Mouse (Mus musculus): Measurements from ENCODE around the gene Ucn. TPM values are rescaled to one million over a fixed set of nuclear protein-coding genes. Genes with fewer than 3 reads are reported as not detected.

Ucn gene
- polyA plus RNA-seq, 3 experiments from 2014 or later = not detected

DNA sequence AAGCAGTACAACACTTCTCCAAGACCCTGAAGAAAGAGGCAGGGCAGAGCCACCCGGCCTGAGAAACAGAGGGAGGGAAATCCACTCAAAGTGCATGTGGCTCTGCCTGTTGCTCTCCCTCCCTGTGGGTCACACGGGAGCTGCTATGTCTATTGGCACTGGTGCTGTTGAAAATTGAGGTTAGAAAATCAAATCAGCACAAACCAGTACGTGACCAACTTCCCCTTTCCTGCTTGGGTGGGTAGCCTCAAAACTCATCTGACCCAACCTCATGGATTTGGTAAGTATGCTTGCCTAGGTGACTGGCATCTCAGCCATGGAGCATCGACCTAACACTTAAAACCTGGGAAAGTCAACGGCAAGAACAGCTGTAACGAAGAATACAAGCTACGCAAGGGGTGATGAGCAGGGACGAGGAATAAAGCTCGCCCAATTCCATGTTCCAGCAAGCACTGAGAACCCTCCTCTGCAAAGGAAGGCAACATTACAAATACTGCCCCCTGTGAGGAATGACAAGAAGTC, 32.8 kb downstream of the Ucn start, which contains the start of gene Dnajc5g:
TSS of gene Dnajc5g (plus strand) at position 472 of the 522 bp plus-strand sequence.
- ATAC-seq = no peak

DNA sequence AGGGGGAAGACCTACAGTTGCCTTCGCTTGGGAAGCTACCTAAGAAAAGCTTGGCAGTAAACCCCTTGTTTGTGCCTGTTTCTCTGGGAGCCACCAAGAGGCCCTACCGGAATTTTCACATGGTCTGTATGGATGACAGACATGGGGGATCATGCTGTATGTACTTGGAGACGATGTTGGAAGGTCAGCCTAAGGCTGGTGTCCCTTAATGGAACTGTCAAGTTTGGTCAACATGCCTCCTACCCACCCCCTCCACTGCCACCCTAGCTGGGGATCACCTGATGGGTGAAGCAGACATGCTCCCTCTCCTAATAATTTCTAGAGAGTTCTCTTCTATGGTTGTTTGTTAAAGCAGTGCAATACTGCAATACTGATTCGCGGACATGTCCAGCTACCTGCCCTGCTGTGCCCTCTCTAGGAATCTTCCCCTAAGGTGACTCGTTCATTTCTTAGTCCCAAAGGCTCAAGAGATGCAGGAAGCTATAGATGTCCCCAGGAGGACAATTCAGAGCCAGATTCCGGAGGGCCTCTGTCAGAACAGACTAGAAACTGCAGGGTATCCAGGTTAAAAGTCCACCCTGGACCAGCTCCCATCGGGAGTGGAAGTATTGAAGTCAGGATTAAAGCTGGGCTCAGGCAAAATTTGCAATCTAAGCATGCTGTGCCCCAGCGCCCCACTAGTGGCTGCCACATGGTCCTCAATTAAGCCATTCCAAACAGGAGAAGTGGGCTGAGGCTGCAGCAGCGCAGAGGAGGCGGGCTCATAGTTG, 42.7 kb downstream of the Ucn start:
- ATAC-seq = no peak

DNA sequence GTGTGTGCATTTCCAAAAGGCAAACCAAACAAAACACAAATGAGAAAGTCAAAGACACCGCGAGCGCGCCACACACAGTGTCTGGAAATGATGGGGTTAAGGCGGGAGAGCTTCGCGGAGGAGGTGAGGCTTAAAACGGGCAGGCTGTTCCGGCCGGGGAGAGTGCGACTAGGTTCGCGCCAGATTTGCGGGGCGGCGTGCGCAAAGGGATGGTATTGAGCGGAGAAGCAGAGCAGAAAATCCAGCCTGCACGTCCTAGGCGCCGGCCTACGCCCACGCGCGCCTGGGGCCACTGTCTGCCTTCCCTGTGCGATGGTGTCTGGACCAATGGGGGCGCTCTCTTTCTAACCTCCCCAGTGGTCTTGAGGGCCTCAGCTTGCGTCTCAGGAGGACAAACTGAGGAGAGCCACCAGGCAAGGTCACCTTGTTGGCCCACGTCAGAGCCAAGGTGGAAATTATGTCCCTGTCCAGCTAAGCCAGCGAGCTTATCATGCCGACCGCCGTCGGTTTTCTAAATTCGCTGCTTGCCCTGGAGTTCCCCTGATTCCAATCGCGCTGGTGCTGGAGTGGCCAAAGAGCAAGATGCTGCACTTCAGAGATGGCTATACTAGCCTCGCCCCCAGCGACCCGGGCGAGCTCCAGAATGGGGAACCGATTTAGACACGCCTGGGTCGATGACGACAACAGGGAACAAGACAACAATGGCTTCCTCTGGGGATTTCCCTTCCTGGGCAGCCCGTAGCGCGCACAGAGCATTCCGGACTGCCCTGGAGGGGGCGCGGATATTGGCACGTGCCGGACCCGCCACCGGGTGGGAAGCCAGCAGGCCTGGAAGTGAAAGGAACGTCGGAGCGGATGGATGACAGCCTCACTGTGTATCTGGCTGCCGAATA, 43.6 kb downstream of the Ucn start:
- peak; percentile 80 for ATAC-seq

DNA sequence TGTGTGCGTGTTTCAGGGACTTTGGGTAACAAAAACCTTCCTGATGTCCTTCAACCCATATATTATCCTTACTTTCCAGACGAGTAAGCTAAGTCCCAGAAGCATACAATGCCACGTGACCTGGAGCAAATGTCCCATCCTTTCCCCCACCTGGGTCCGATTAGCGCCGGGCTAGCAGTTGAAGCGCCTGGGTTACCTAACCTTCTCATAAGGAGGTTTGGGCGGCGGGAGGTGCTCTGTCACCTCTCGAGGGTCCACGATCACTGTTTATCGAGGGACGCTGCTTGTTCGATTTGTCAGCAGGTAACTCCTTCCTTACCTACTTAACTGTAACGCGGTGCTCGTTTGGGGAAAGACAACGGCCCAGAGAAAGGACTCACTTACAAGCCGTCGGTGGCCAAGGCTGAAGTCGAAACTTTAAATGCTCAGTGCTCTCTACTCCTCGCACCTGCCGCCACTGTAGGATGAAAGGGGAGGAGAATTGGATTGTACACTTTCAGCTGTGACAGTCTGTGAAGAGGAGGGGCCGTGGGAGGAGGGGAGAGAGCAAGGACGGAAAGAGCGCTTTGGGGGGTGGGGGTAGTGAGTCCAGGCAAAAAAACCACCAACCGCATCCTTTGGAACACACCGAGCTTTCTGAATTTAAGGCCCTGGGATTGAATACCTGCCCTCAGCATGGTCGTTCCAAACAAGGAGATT, 44.4 kb downstream of the Ucn start:
- peak; percentile 35 for ATAC-seq

DNA sequence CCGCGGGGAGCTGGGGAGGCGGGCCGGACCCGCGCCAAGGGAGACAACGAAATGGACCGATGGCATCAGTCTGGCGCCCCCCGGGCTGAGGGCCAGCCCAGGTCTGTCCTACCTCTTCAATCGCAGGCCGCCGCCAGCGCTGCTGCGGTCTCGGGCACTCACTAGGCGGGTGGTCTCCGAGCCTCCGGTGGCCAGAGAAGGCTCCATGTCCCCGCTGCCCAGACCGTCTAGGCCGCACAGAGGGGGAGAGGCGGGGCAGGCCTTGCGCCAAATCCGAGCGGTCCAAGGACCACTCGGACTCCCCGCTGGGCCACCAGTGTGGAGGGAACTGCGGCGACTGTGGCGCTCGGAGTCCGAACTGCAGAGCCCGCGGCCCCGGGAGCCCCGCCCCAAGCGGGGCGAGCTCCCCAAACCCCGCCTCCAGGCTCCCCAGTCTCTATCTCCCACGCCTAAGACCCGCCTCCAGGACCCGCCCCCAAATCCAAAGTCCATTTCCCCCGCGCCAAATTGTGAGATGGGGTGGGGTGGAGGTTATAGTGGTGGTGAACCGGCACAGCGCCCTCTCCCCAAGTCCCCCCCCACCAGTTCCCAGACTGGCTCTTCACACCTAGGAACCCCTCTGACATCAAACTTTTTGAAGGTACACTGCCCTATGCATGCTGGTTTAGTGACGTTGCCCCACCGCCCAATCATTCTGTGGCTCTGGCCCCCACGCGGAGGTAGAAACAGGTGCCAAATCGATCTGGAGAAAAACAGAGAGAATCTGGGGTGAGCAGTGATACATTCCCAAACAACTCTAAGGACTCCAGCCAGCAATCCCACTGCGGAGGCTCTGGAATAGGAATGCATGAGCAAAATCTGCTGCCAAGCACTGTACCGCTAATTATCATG, 45.2 kb downstream of the Ucn start:
- no peak for ATAC-seq

DNA sequence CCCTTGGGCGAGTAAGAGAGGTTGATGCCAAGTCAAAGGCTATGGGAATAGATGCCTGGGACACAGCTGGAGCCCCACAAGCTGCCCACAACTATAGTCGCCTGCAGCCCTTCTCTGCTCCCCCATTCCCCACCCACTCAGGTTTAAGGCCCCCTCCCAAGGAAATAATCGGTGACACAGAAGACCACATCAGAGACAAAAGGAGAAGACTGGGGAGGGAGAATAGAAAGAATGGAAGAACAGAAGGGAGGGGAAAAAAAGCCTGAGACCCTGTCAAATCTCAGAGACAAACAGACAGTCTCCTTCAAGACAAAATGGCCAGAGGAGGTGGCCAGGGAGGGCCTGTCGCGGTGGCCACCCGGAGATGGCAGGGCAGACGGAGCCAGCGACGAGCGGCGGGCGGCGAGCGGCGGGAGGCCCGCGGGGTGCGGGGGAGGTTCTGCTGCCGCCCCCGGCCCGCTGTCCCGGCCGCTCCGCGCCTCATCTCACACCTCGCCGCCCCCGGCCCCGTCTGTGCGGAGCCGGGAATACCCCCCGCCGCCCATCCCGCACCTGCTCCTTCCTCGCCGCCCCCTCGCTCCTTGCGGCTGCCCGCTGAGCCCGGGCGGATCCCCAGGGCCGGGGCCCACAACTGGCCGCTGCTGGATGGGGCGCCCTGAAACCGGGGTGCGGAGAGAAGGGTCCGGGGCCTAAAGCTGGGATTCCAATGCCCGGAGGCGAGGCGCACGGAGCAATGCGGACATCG, 46.2 kb downstream of the Ucn start:
- no peak for ATAC-seq

Other genes starting within 250 kb of the Ucn start
- 100 to 1,000 TPM; 283 to 295 (median 294) TPM for gene Ost4, start 231.0 kb downstream of the Ucn start, polyA plus RNA-seq (2017; shearing (Covaris generic))
- under 1 TPM in 1 of 3 experiments, not detected in 2; 0.84 TPM for gene Emilin1, start 225.4 kb downstream of the Ucn start, polyA plus RNA-seq (2017; shearing (Covaris generic))
- 10 to 100 TPM; 10.8 to 26.3 (median 24.3) TPM for gene Khk, start 217.4 kb downstream of the Ucn start, polyA plus RNA-seq (2017; shearing (Covaris generic))
- gene Cgref1, start 193.2 kb downstream of the Ucn start, polyA plus RNA-seq (2017; shearing (Covaris generic)) = not detected
- gene Preb, start 178.5 kb downstream of the Ucn start, polyA plus RNA-seq (2017; shearing (Covaris generic)) = 10 to 100 TPM; 56.7 to 79.6 (median 69.0) TPM
- gene Tcf23, start 170.2 kb downstream of the Ucn start, polyA plus RNA-seq (2017; shearing (Covaris generic)) = not detected
- 10 to 100 TPM; 61.6 to 98.6 (median 81.7) TPM for gene Atraid, start 90.5 kb downstream of the Ucn start, polyA plus RNA-seq (2017; shearing (Covaris generic))
- 1 to 10 TPM; 4.9 to 7.0 (median 4.9) TPM for gene Slc5a6, start 89.9 kb downstream of the Ucn start, polyA plus RNA-seq (2017; shearing (Covaris generic))
- 10 to 100 TPM in 1 of 3 experiments, 1 to 10 TPM in 2; 5.4 to 11.8 (median 7.8) TPM for gene Cad, start 84.0 kb downstream of the Ucn start, polyA plus RNA-seq (2017; shearing (Covaris generic))
- gene Dnajc5g, start 32.5 kb downstream of the Ucn start, polyA plus RNA-seq (2017; shearing (Covaris generic)) = not detected
- under 1 TPM in 2 of 3 experiments, not detected in 1; 0.45 to 0.57 TPM for gene Slc30a3, start 30.6 kb downstream of the Ucn start, polyA plus RNA-seq (2017; shearing (Covaris generic))
- gene Trim54, start 22.1 kb downstream of the Ucn start, polyA plus RNA-seq (2017; shearing (Covaris generic)) = not detected
- 10 to 100 TPM; 40.8 to 67.2 (median 64.2) TPM for gene Mpv17, start 15.4 kb upstream of the Ucn start, polyA plus RNA-seq (2017; shearing (Covaris generic))
- gene Gm29609, start 41.1 kb upstream of the Ucn start, polyA plus RNA-seq (2017; shearing (Covaris generic)) = 1 to 10 TPM in 1 of 3 experiments, under 1 TPM in 2; 0.19 to 3.2 (median 0.29) TPM
- gene Gtf3c2, start 41.3 kb upstream of the Ucn start, polyA plus RNA-seq (2017; shearing (Covaris generic)) = 100 to 1,000 TPM in 1 of 3 experiments, 10 to 100 TPM in 2; 61.8 to 103 (median 81.3) TPM
- gene Snx17, start 54.4 kb upstream of the Ucn start, polyA plus RNA-seq (2017; shearing (Covaris generic)) = 100 to 1,000 TPM in 2 of 3 experiments, 10 to 100 TPM in 1; 96.4 to 122 (median 119) TPM
- 10 to 100 TPM; 38.7 to 45.8 (median 44.4) TPM for gene Eif2b4, start 54.6 kb upstream of the Ucn start, polyA plus RNA-seq (2017; shearing (Covaris generic))
- 1 to 10 TPM; 3.5 to 6.1 (median 5.4) TPM for gene Zfp513, start 63.5 kb upstream of the Ucn start, polyA plus RNA-seq (2017; shearing (Covaris generic))
- gene Ppm1g, start 81.9 kb upstream of the Ucn start, polyA plus RNA-seq (2017; shearing (Covaris generic)) = 10 to 100 TPM; 38.5 to 63.1 (median 49.7) TPM
- gene Nrbp1, start 102.0 kb upstream of the Ucn start, polyA plus RNA-seq (2017; shearing (Covaris generic)) = 100 to 1,000 TPM in 1 of 3 experiments, 10 to 100 TPM in 2; 84.6 to 104 (median 84.9) TPM
- not detected for gene Gm9970, start 102.4 kb upstream of the Ucn start, polyA plus RNA-seq (2017; shearing (Covaris generic))
- 10 to 100 TPM; 25.8 to 27.7 (median 26.9) TPM for gene Krtcap3, start 112.9 kb upstream of the Ucn start, polyA plus RNA-seq (2017; shearing (Covaris generic))
- gene Ift172, start 152.3 kb upstream of the Ucn start, polyA plus RNA-seq (2017; shearing (Covaris generic)) = 1 to 10 TPM; 3.3 to 4.4 (median 4.3) TPM
- not detected for gene Fndc4, start 157.3 kb upstream of the Ucn start, polyA plus RNA-seq (2017; shearing (Covaris generic))
- under 1 TPM in 2 of 3 experiments, not detected in 1; 0.15 to 0.48 TPM for gene Gckr, start 158.6 kb upstream of the Ucn start, polyA plus RNA-seq (2017; shearing (Covaris generic))

Measured in inflammation-experienced regulatory T-cells, adult 6 months (primary cell).